Mouse (Mus musculus): ENCODE data around the gene Lars2. TPM values are rescaled to one million over a fixed set of nuclear protein-coding genes. Genes with fewer than 3 reads are reported as not detected.
"Not testable (repeated sequence)": the region's sequence is repeated elsewhere in the genome, so short reads cannot be mapped to it uniquely, and the experiment has no call there.

The Lars2 gene
- polyA plus RNA-seq, 1 experiment from 2014 or later, result 1,403 TPM

DNA sequence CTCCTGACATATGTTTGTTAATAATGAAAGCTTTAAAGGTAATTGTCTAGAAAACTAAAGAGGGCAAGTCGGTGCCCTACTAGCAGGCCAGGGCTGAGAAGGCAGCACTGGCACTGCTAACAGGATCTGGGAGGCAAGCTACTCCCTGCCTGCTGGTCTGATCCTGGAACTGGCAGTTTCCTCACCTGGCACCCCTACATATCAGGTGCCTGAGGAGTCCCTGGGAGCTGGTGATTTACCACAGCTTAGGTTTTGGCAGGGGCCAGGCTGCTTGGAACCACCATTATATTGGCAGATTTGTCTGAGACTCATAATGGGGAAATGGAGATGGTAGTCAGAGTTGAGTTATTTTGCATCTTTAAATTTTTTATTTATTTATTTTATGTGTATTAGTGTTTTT is 38.5 kb downstream of the Lars2 start:
- H3K4me2 ChIP-seq (ENCODE audit: low read length), result no peak overlapping the region
- no peaks in the 10 kb centered on the region for H3K4me1 ChIP-seq (ENCODE audit: control insufficient read depth, insufficient read depth, low read length)
- H3K27ac ChIP-seq (replicated peaks; ENCODE audit: low read depth, low read length), result no peak overlapping the region
- 0 out of 2 replicates have a peak, but pooled peaks cover under 1% of the 10 kb centered on the region for H3K36me3 ChIP-seq (ENCODE audit: control insufficient read depth, insufficient read depth, low read length)
- no peak overlapping the region for H3K4me3 ChIP-seq (replicated peaks; ENCODE audit: low read depth, low read length)
- no peak overlapping the region for H3K9ac ChIP-seq (replicated peaks; ENCODE audit: low read length)
- no peak for ATAC-seq (ENCODE audit: low FRiP score, low TSS enrichment)
- no peaks in the 10 kb centered on the region for H3K27me3 ChIP-seq (ENCODE audit: control insufficient read depth, insufficient read depth, low read length)
- no peak for DNase-seq
- WGBS, result 90% methylated on average over 1 of the region's 1 CpGs
- H3K9me3 ChIP-seq (ENCODE audit: control insufficient read depth, low read length), result no peaks in the 10 kb centered on the region

DNA sequence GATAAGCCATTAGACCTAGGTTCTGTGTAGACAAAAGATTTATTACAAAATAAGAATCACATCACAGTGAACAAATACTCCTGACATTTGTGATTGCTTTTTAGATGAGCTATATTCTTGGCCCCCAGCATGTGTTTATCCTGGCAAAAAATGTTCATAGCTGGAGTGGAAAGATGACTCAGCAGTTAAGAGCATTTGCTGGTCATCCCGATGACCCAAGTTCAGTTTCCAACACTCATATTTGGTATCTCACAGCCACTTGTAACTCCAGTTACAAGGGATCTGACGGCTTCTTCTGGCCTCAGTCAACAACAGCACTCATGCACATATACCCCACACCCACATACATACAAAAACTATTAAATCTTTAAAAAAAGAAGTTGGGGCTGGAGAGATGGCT is 42.0 kb downstream of the Lars2 start:
- WGBS, result 99% methylated on average over 2 of the region's 2 CpGs
- Histone ChIP-seq H3K4me2 (ENCODE audit: low read length) (no peak overlapping the region), H3K9me3 (ENCODE audit: control insufficient read depth, low read length) (no peaks in the 10 kb centered on the region), H3K9ac (replicated peaks; ENCODE audit: low read length) (no peak overlapping the region), H3K4me3 (replicated peaks; ENCODE audit: low read depth, low read length) (no peak overlapping the region), H3K36me3 (ENCODE audit: control insufficient read depth, insufficient read depth, low read length) (peaks cover 11% of the 10 kb centered on the region), H3K27ac (replicated peaks; ENCODE audit: low read depth, low read length) (no peak overlapping the region), H3K4me1 (ENCODE audit: control insufficient read depth, insufficient read depth, low read length) (no peaks in the 10 kb centered on the region), H3K27me3 (ENCODE audit: control insufficient read depth, insufficient read depth, low read length) (no peaks in the 10 kb centered on the region)
- DNase-seq (no peak), ATAC-seq (ENCODE audit: low FRiP score, low TSS enrichment) (no peak)

- ATAC-seq (ENCODE audit: low FRiP score, low TSS enrichment), result no peak
- no peak for DNase-seq
- no peaks in the 10 kb centered on the region for H3K4me1 ChIP-seq (ENCODE audit: control insufficient read depth, insufficient read depth, low read length)
- H3K4me2 ChIP-seq (ENCODE audit: low read length), result no peak overlapping the region
- H3K4me3 ChIP-seq (replicated peaks; ENCODE audit: low read depth, low read length), result no peak overlapping the region
- WGBS, result 86% methylated on average over 4 of the region's 4 CpGs
- no peaks in the 10 kb centered on the region for H3K9me3 ChIP-seq (ENCODE audit: control insufficient read depth, low read length)
- no peak overlapping the region for H3K27ac ChIP-seq (replicated peaks; ENCODE audit: low read depth, low read length)
- H3K9ac ChIP-seq (replicated peaks; ENCODE audit: low read length), result no peak overlapping the region
- peaks cover 30% of the 10 kb centered on the region for H3K36me3 ChIP-seq (ENCODE audit: control insufficient read depth, insufficient read depth, low read length)
- no peaks in the 10 kb centered on the region for H3K27me3 ChIP-seq (ENCODE audit: control insufficient read depth, insufficient read depth, low read length)
Measured at GRCm38 (mm10) chr9:123429863-123430262, 63.1 kb downstream of the Lars2 start.

DNA sequence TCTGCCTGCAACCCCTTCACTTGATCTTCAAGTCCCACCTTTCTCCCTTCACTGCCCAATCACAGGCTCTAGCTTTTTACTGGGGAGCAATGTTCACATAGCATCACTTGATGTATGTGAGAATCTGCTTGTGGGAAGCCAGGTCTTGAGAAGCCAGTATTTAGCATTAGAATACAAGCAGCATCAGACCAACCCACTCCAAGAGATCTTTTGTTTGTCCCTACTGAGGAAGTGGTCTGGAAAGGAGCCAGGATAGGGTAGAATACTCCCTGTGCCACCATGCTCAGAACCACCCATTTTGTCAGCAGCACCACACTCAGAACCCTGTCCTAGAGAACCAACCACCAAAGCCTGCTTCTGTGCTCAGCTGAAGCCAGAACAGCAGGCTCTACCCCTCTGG is 64.2 kb downstream of the Lars2 start:
- Histone ChIP-seq H3K27ac (replicated peaks; ENCODE audit: low read depth, low read length) (no peak overlapping the region), H3K9ac (replicated peaks; ENCODE audit: low read length) (no peak overlapping the region), H3K4me3 (replicated peaks; ENCODE audit: low read depth, low read length) (no peak overlapping the region), H3K4me2 (ENCODE audit: low read length) (no peak overlapping the region), H3K27me3 (ENCODE audit: control insufficient read depth, insufficient read depth, low read length) (no peaks in the 10 kb centered on the region), H3K9me3 (ENCODE audit: control insufficient read depth, low read length) (no peaks in the 10 kb centered on the region), H3K36me3 (ENCODE audit: control insufficient read depth, insufficient read depth, low read length) (peaks cover 36% of the 10 kb centered on the region), H3K4me1 (ENCODE audit: control insufficient read depth, insufficient read depth, low read length) (no peaks in the 10 kb centered on the region)
- DNase-seq (peak; percentile 9), ATAC-seq (ENCODE audit: low FRiP score, low TSS enrichment) (no peak)

DNA sequence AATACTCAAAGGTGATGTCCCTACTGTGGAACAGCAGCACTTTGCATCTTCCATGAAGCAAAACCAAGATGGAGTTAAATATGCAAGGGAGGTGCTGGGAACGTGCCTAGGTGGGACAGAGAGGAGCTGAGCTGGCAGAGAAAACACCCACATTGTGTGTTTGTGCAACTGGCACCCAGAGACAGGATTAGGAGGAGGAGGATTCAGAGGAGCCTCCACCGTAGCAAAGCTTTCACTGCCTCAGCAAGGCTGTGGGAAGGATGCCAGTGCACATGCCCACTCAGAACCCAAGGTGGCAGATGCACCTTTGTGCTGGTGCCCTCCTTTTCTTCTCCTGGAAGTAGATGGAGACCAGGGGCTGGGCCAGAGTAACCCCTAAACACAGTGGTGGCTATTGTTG is 71.5 kb downstream of the Lars2 start:
- no peaks in the 10 kb centered on the region for H3K9me3 ChIP-seq (ENCODE audit: control insufficient read depth, low read length)
- no peak for ATAC-seq (ENCODE audit: low FRiP score, low TSS enrichment)
- H3K4me2 ChIP-seq (ENCODE audit: low read length), result no peak overlapping the region
- peaks cover 43% of the 10 kb centered on the region for H3K36me3 ChIP-seq (ENCODE audit: control insufficient read depth, insufficient read depth, low read length)
- no peak overlapping the region for H3K9ac ChIP-seq (replicated peaks; ENCODE audit: low read length)
- no peak for DNase-seq
- H3K4me1 ChIP-seq (ENCODE audit: control insufficient read depth, insufficient read depth, low read length), result no peaks in the 10 kb centered on the region
- no peak overlapping the region for H3K27ac ChIP-seq (replicated peaks; ENCODE audit: low read depth, low read length)
- WGBS, result 64% methylated on average over 2 of the region's 2 CpGs
- H3K4me3 ChIP-seq (replicated peaks; ENCODE audit: low read depth, low read length), result no peak overlapping the region
- no peaks in the 10 kb centered on the region for H3K27me3 ChIP-seq (ENCODE audit: control insufficient read depth, insufficient read depth, low read length)

DNA sequence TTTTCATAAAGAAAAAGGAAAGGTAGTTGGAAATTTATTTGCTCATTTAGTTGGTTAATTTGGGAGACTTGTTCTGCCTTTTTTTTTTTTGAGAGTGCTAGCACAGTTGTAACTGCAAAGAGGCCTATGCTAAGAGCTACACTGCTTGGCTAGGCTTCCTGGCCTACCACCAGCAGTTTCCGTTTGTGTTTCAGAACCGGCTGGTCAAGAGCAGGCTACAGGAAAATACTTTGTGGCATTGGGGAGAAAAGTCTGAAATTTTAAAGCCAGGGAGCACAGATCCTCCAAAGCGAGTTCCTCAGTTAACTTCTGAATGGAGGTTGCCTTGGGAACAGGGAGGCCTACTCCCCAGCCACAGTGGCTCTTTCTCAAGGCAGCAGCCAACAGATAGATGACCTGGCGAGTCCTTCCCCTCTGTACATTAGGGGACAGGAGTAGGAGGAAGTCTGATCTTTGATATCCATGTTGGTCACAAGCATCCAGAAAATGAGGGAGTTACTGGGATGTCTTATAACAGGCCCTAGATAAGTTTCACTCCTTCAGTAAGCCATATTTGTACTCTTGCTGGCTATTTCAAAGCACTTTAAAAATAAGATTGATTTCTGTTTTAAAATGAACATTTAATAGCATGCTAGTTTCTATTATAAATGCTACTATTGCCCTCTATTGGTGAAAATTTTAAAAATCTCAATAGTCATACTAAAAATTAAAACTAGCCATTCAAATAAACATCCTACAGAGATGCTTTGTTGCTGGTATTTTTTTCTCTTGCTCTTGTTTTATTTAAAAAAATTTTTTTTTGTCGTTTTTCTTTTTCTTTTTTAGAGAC is 73.7 kb downstream of the Lars2 start:
- Histone ChIP-seq H3K36me3 (ENCODE audit: control insufficient read depth, insufficient read depth, low read length) (peaks cover 38% of the 10 kb centered on the region), H3K27ac (replicated peaks; ENCODE audit: low read depth, low read length) (no peak overlapping the region), H3K4me3 (replicated peaks; ENCODE audit: low read depth, low read length) (no peak overlapping the region), H3K4me1 (ENCODE audit: control insufficient read depth, insufficient read depth, low read length) (no peaks in the 10 kb centered on the region), H3K27me3 (ENCODE audit: control insufficient read depth, insufficient read depth, low read length) (no peaks in the 10 kb centered on the region), H3K9me3 (ENCODE audit: control insufficient read depth, low read length) (no peaks in the 10 kb centered on the region), H3K4me2 (ENCODE audit: low read length) (no peak overlapping the region), H3K9ac (replicated peaks; ENCODE audit: low read length) (no peak overlapping the region)
- peak; percentile 72 for DNase-seq
- 37% methylated on average over 5 of the region's 5 CpGs for WGBS
- no peak for ATAC-seq (ENCODE audit: low FRiP score, low TSS enrichment)

DNA sequence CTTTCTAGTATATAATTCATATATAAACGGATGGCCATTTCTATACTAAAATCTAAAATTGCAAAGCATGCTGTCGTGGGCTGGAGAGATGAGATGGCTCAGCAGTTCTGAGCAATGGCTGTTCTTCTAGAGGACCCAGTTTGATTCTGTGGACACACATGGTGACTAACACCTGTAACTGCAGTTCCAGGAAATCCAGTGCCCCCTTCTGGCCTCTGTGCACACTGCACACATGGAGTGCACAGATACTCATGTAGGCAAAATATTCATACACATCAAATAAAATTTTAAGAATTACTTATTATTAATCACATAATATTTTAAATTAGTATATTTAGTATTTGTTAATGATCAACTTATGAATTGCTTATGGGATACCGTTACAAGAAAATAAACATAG is 80.4 kb downstream of the Lars2 start:
- not testable (repeated sequence) for H3K27ac ChIP-seq (replicated peaks; ENCODE audit: low read depth, low read length); ATAC-seq (ENCODE audit: low FRiP score, low TSS enrichment); H3K4me2 ChIP-seq (ENCODE audit: low read length); H3K36me3 ChIP-seq (ENCODE audit: control insufficient read depth, insufficient read depth, low read length); H3K4me3 ChIP-seq (replicated peaks; ENCODE audit: low read depth, low read length); H3K9me3 ChIP-seq (ENCODE audit: control insufficient read depth, low read length); H3K4me1 ChIP-seq (ENCODE audit: control insufficient read depth, insufficient read depth, low read length); H3K9ac ChIP-seq (replicated peaks; ENCODE audit: low read length); H3K27me3 ChIP-seq (ENCODE audit: control insufficient read depth, insufficient read depth, low read length)
- DNase-seq, result peak; percentile 14
- 94% methylated on average over 2 of the region's 3 CpGs for WGBS

GRCm38 (mm10) chr9:123448594-123448993 is 81.9 kb downstream of the Lars2 start:
- Histone ChIP-seq H3K4me3 (replicated peaks; ENCODE audit: low read depth, low read length) (no peak overlapping the region), H3K9me3 (ENCODE audit: control insufficient read depth, low read length) (no peaks in the 10 kb centered on the region), H3K27ac (replicated peaks; ENCODE audit: low read depth, low read length) (no peak overlapping the region), H3K9ac (replicated peaks; ENCODE audit: low read length) (no peak overlapping the region), H3K4me1 (ENCODE audit: control insufficient read depth, insufficient read depth, low read length) (no peaks in the 10 kb centered on the region), H3K36me3 (ENCODE audit: control insufficient read depth, insufficient read depth, low read length) (peaks cover 5% of the 10 kb centered on the region; the same call in 1 of the 2 replicates), H3K27me3 (ENCODE audit: control insufficient read depth, insufficient read depth, low read length) (no peaks in the 10 kb centered on the region), H3K4me2 (ENCODE audit: low read length) (no peak overlapping the region)
- no peak for DNase-seq
- no peak for ATAC-seq (ENCODE audit: low FRiP score, low TSS enrichment)

DNA sequence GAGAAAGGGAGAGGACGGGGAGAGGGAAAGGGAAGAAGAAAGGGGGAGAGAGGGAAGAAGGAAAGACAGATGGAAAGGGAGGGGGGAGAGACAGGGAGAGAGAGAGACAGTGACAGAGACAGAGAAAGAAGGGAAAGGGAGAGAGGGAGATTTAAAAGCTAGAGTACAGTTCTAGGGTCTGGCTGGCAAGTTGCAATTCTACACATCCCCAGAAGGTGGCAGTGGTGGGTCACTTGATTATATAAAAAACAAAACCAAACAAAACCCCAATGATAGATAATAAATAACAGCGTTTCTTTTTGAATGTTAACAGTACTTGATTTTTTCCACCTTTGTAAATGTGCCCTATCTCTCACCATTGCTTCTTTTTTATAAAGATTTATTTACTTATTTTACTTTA is 83.4 kb downstream of the Lars2 start:
- no peaks in the 10 kb centered on the region for H3K9me3 ChIP-seq (ENCODE audit: control insufficient read depth, low read length)

More for the DNA sequence above, 83.4 kb downstream of the Lars2 start:
- H3K27ac ChIP-seq (replicated peaks; ENCODE audit: low read depth, low read length), result no peak overlapping the region
- DNase-seq (peak; percentile 84), ATAC-seq (ENCODE audit: low FRiP score, low TSS enrichment) (no peak)
- H3K36me3 ChIP-seq (ENCODE audit: control insufficient read depth, insufficient read depth, low read length), result peaks cover 12% of the 10 kb centered on the region
- 40% methylated on average over 2 of the region's 2 CpGs for WGBS
- H3K27me3 ChIP-seq (ENCODE audit: control insufficient read depth, insufficient read depth, low read length), result no peaks in the 10 kb centered on the region
- no peaks in the 10 kb centered on the region for H3K4me1 ChIP-seq (ENCODE audit: control insufficient read depth, insufficient read depth, low read length)
- no peak overlapping the region for H3K9ac ChIP-seq (replicated peaks; ENCODE audit: low read length)
- no peak overlapping the region for H3K4me3 ChIP-seq (replicated peaks; ENCODE audit: low read depth, low read length)
- H3K4me2 ChIP-seq (ENCODE audit: low read length), result no peak overlapping the region
